Mouse (Mus musculus) ES-CJ7 (cell line): Measurements from ENCODE around the gene Slc43a1.
A peak's percentile ranks its signal among the peaks of the same experiment; 100 is the strongest.
"Not testable (repeated sequence)": the region's sequence is repeated elsewhere in the genome, so short reads cannot be mapped to it uniquely, and the experiment has no call there.

Source experiments
- DNase-seq: peaks from one replicate; pipeline ENCODE4 v3.0.0; 2011; ENCODE audit warnings: low read depth, low spot score

Gene Slc43a1

GRCm38 (mm10) chr2:84838593-84838949, at the start of gene Slc43a1:
Gene Slc43a1, plus strand, starts transcription at chr2:84838850.
- DNase-seq, result no peak

GRCm38 (mm10) chr2:84790418-84790817, 48.2 kb upstream of the Slc43a1 start:
- DNase-seq, result no peak

- DNase-seq, result no peak
These were observed 46.1 kb upstream of the Slc43a1 start for GRCm38 (mm10) chr2:84792516-84792915.

GRCm38 (mm10) chr2:84793154-84793553, 45.5 kb upstream of the Slc43a1 start:
- DNase-seq, result no peak

GRCm38 (mm10) chr2:84793871-84794270, 44.8 kb upstream of the Slc43a1 start:
- DNase-seq, result no peak

- DNase-seq, result peak; percentile 75
These were observed 40.7 kb upstream of the Slc43a1 start for GRCm38 (mm10) chr2:84797833-84798492.

- DNase-seq, result peak; percentile 57
These were observed 40.1 kb upstream of the Slc43a1 start, which contains the start of gene Ube2l6 for GRCm38 (mm10) chr2:84798493-84798921. Gene Ube2l6, plus strand, starts transcription at chr2:84798828.

GRCm38 (mm10) chr2:84799041-84799561, 39.5 kb upstream of the Slc43a1 start:
- DNase-seq, result peak; percentile 60

GRCm38 (mm10) chr2:84800304-84800703, 38.3 kb upstream of the Slc43a1 start:
- no peak for DNase-seq

- not testable (repeated sequence) for DNase-seq
These were observed 37.4 kb upstream of the Slc43a1 start for GRCm38 (mm10) chr2:84801223-84801622.

- DNase-seq, result no peak
These were observed 34.7 kb upstream of the Slc43a1 start for GRCm38 (mm10) chr2:84803963-84804362.

GRCm38 (mm10) chr2:84806546-84806945, 32.1 kb upstream of the Slc43a1 start:
- peak; percentile 54 for DNase-seq

- DNase-seq, result peak; percentile 12
These were observed 29.3 kb upstream of the Slc43a1 start for GRCm38 (mm10) chr2:84809330-84809729.

GRCm38 (mm10) chr2:84810526-84810885, 28.1 kb upstream of the Slc43a1 start:
- DNase-seq, result no peak

- DNase-seq, result peak; percentile 26
These were observed 27.6 kb upstream of the Slc43a1 start for GRCm38 (mm10) chr2:84810886-84811577.

GRCm38 (mm10) chr2:84811880-84812279, 26.8 kb upstream of the Slc43a1 start:
- no peak for DNase-seq

GRCm38 (mm10) chr2:84812676-84813075, 26.0 kb upstream of the Slc43a1 start:
- no peak for DNase-seq

GRCm38 (mm10) chr2:84819861-84820260, 18.8 kb upstream of the Slc43a1 start:
- DNase-seq, result no peak

- no peak for DNase-seq
These were observed 16.1 kb upstream of the Slc43a1 start, which contains the start of gene Smtnl1 for GRCm38 (mm10) chr2:84822552-84822951. Gene Smtnl1, minus strand, starts transcription at chr2:84822652.

GRCm38 (mm10) chr2:84823237-84823636, 15.4 kb upstream of the Slc43a1 start:
- no peak for DNase-seq

- DNase-seq, result peak; percentile 98
These were observed 12.0 kb upstream of the Slc43a1 start, which contains the start of gene Timm10 for GRCm38 (mm10) chr2:84826488-84827282. Gene Timm10, plus strand, starts transcription at chr2:84826997.
